Mouse (Mus musculus) testis, adult 2 months (tissue): ENCODE measurements around the gene Zbtb16.

ENCODE experiments used
- CTCF ChIP-seq: fragments of 200-500 bp; IDR thresholded peaks from 2 replicates; pipeline ENCODE4 v1.5.1; 2012; ENCODE audit warnings: low read depth, mild to moderate bottlenecking, inconsistent platforms, low read length, moderate library complexity; ENCODE audit not compliant: control insufficient read depth, insufficient read depth, insufficient replicate concordance
- POLR2A ChIP-seq: fragments of 200-500 bp; IDR thresholded peaks from 2 replicates; pipeline ENCODE4 v1.6.1; 2012; ENCODE audit warnings: low read depth, mild to moderate bottlenecking, inconsistent platforms, low read length, moderate library complexity; ENCODE audit not compliant: control insufficient read depth

GRCm38 (mm10) chr9:48771504-48771903, 64.5 kb downstream of the Zbtb16 start:
- TF ChIP-seq CTCF (no peak), POLR2A (no peak)
